Mouse (Mus musculus): ENCODE measurements around the gene Ahdc1. TPM values are rescaled to one million over a fixed set of nuclear protein-coding genes. Genes with fewer than 3 reads are reported as not detected.

The Ahdc1 gene
- polyA plus RNA-seq, 1 experiment from 2014 or later: 12.9 TPM

DNA sequence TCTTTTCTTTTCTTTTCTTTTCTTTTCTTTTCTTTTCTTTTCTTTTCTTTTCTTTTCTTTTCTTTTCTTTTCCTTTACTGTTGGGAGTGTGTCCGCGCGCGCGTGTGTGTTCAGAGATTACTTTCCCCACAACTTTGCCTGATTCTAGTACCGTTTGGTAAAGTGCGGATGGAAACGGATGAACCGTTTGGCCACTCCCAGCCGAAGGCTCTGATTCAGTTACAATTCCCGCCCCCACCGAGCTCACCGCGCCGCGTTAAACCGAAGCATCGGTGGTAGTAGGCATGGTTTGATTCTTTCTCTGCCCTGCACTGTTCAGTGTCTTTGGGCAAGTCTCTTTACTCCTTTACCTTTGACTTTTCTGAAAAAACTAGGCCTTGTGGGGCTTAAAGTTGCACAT, 28.8 kb downstream of the Ahdc1 start:
- H3K27me3 ChIP-seq (ENCODE audit: control insufficient read depth, insufficient read depth, low read length): 0 out of 2 replicates have a peak, but pooled peaks cover 2% of the 10 kb centered on the region
- DNase-seq (ENCODE audit: low spot score): no peak
- no peaks in the 10 kb centered on the region for H3K9me3 ChIP-seq (ENCODE audit: control insufficient read depth, low read length)
- peaks cover 80% of the 10 kb centered on the region for H3K4me1 ChIP-seq (replicated peaks; ENCODE audit: control insufficient read depth, insufficient read depth, low read length)
- peak overlapping the region; percentile 50 for H3K4me3 ChIP-seq (replicated peaks; ENCODE audit: low read length)
- H3K9ac ChIP-seq: peak overlapping the region; percentile 77; the same call in 1 of the 2 replicates
- no peaks in the 10 kb centered on the region; the same call in 1 of the 2 replicates for H3K36me3 ChIP-seq (replicated peaks; ENCODE audit: control insufficient read depth, insufficient read depth)
- peak overlapping the region; percentile 67; the same call in 1 of the 2 replicates for H3K27ac ChIP-seq
- H3K4me2 ChIP-seq (replicated peaks): peak overlapping the region; percentile 100
- ATAC-seq (ENCODE audit: low FRiP score): no peak
- 6% methylated on average over 18 of the region's 18 CpGs for WGBS

DNA sequence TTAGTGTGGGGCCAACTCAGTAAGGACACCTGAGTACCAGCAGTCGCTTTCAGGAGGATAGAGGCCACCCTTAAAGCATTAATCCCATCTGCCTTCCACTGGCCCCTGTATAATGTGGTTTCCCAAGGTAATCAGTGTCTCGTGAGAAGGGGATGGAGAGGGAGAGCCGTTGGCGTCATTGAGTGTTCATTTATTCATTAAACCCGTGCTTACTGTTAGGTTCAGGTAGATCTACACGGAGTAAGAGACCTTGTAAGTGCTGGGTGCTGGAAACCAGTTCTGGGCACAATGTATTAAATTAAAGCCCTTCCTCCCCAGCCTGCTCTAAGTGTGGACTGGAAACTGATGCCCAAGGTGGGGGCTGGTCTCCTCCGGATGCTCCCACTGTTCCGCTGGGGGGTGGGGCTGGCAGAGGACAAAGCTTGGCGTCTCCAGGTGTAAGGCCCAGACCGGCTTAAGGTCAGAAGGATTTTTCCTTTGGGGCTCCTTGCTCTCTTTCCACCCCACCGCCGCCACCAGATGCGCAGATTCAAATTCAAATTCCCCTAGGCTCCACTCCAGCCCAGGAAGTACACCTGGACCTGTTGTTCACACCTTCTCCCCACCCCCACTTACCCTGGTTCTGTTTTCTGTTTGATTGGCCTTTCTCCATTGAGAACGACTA, 29.3 kb downstream of the Ahdc1 start:
- Histone ChIP-seq H3K27me3 (ENCODE audit: control insufficient read depth, insufficient read depth, low read length) (0 out of 2 replicates have a peak, but pooled peaks cover 2% of the 10 kb centered on the region), H3K27ac (no peak overlapping the region; the same call in 1 of the 2 replicates), H3K4me3 (replicated peaks; ENCODE audit: low read length) (peak overlapping the region; percentile 50; the same call in 1 of the 2 replicates), H3K4me1 (replicated peaks; ENCODE audit: control insufficient read depth, insufficient read depth, low read length) (peaks cover 84% of the 10 kb centered on the region), H3K9ac (0 out of 2 replicates have a peak overlapping the region, but pooled peaks have one; percentile 9), H3K4me2 (replicated peaks) (peak overlapping the region; percentile 100), H3K9me3 (ENCODE audit: control insufficient read depth, low read length) (no peaks in the 10 kb centered on the region), H3K36me3 (replicated peaks; ENCODE audit: control insufficient read depth, insufficient read depth) (no peaks in the 10 kb centered on the region; the same call in 1 of the 2 replicates)
- ATAC-seq (ENCODE audit: low FRiP score) (no peak), DNase-seq (ENCODE audit: low spot score) (no peak)
- whole genome bisulfite sequencing: 34% methylated on average over 14 of the region's 14 CpGs

DNA sequence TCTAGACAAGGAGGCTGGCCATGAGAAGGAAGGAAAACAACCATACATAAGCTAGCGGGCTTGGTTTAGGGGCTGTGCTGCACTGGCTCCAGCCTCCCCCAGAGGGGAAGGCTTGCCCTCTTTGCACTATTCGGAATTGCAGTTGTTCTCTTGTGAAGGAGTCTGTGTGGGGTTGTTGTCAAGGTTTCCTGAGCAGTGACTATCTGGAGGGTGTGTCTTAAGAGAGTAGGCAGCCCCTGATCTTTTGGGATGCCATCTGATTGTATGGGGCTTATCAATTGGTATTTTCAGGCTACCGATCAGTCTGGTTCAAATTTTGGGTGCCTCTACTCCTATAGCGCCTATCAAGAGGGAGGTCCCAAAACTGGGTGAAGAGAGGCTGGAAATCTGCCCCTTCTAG, 31.2 kb downstream of the Ahdc1 start:
- Histone ChIP-seq H3K4me3 (replicated peaks; ENCODE audit: low read length) (0 out of 2 replicates have a peak overlapping the region, but pooled peaks have one; percentile 6), H3K36me3 (replicated peaks; ENCODE audit: control insufficient read depth, insufficient read depth) (no peaks in the 10 kb centered on the region; the same call in 1 of the 2 replicates), H3K9ac (peak overlapping the region; percentile 32; the same call in 1 of the 2 replicates), H3K4me2 (replicated peaks) (peak overlapping the region; percentile 51), H3K4me1 (replicated peaks; ENCODE audit: control insufficient read depth, insufficient read depth, low read length) (peaks cover 96% of the 10 kb centered on the region), H3K9me3 (ENCODE audit: control insufficient read depth, low read length) (no peaks in the 10 kb centered on the region), H3K27ac (peak overlapping the region; percentile 85), H3K27me3 (ENCODE audit: control insufficient read depth, insufficient read depth, low read length) (no peaks in the 10 kb centered on the region)
- 26% methylated on average over 4 of the region's 4 CpGs for WGBS
- DNase-seq (ENCODE audit: low spot score) (no peak), ATAC-seq (ENCODE audit: low FRiP score) (no peak)

DNA sequence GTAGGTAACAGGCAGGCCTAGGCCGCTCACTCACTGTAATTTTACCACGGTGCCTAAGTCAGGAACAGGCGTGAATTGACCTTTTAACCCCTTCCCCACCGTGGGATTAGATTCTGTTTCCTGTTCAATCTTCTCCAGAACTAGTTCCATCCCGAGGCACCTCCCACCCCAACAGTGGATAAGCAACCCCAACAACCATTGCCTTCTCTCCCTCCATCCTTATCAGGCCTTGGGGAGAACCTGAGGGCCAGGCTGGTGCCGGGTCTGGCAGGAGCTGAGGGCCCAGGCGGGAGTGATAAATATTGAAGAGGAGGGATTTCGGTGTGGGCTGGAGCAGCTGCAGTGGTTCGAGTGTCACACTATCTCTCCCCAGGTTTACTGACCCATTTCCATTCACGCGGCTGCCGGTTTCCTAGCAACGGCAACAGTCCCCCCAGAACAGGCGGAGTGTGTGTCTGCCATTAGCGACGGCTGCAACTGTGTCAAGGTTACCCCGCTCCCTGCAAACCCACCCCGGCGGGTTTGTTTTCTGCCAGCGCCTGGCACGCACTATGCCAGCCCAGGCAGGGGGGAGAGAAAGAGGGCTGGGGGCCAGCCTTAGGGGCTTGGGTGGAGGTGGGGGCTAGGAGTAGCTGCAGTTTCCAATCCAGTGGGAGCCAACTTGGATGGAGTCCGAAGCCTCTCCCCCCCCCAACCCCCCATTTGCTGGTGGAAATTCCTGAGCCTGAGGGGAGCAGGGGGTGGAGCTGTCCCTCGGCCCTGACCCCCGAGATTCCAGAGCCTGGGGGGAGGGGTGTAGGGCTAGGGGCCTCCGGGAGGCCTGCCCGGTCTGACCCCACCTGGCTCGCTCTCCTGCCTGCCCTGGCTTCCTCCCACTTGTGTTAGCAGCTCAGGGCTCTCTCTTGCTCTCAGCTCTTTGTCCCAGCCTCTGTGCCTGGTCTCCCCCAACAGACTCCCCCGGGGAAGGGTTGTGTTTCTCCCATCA, 31.9 kb downstream of the Ahdc1 start:
- Histone ChIP-seq H3K4me3 (replicated peaks; ENCODE audit: low read length) (0 out of 2 replicates have a peak overlapping the region, but pooled peaks have one; percentile 6), H3K27me3 (ENCODE audit: control insufficient read depth, insufficient read depth, low read length) (no peaks in the 10 kb centered on the region), H3K9ac (peak overlapping the region; percentile 32), H3K36me3 (replicated peaks; ENCODE audit: control insufficient read depth, insufficient read depth) (no peaks in the 10 kb centered on the region), H3K9me3 (ENCODE audit: control insufficient read depth, low read length) (no peaks in the 10 kb centered on the region), H3K27ac (peak overlapping the region; percentile 85), H3K4me2 (replicated peaks) (peak overlapping the region; percentile 51), H3K4me1 (replicated peaks; ENCODE audit: control insufficient read depth, insufficient read depth, low read length) (peaks cover 96% of the 10 kb centered on the region)
- ATAC-seq (ENCODE audit: low FRiP score) (peak; percentile 76), DNase-seq (ENCODE audit: low spot score) (peak; percentile 77)
- WGBS: 2% methylated on average over 28 of the region's 28 CpGs

DNA sequence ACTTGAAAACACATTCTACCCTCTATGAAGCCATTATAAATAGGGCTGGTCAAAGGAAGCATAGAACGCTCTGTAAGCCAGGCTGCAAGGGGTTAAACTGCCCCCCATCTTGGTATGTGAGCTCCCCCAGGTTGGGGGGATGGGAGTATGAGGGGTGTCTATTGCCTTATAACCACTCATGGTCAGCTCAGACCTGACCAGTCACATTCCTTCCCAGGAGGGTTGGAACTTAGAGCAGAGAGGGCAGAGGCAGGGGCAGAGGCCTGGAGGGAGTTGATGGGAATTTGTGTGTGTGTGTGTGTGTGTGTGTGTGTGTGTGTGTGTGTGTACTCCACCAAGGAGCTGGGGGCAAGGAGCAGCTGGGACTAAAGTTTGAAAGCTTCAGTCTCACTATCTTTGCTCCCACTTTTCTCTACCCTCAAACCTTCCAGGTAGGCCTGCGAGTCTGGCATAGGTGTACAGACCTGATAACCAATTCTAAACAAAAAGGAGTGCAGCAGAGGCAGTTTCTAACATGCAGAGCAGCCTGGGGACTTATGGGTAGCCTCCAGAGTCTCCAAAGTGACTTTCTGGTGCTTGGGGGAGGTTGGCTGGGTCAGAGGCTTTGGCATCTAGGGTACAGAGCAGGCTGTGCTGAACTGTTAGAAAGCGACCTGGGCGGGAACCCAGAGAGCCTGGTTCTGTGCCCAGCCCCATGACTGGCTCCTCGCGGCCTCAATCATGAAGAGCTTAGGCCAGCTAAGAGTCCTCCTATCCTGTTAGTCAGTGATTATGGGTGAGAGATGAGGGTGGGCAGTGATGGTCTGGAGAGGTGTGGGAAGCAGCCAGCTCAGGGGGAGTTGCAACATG, 33.0 kb downstream of the Ahdc1 start:
- Histone ChIP-seq H3K36me3 (replicated peaks; ENCODE audit: control insufficient read depth, insufficient read depth) (no peaks in the 10 kb centered on the region), H3K4me1 (replicated peaks; ENCODE audit: control insufficient read depth, insufficient read depth, low read length) (peaks cover 96% of the 10 kb centered on the region), H3K9me3 (ENCODE audit: control insufficient read depth, low read length) (no peaks in the 10 kb centered on the region), H3K27me3 (ENCODE audit: control insufficient read depth, insufficient read depth, low read length) (no peaks in the 10 kb centered on the region), H3K4me3 (replicated peaks; ENCODE audit: low read length) (no peak overlapping the region), H3K4me2 (replicated peaks) (peak overlapping the region; percentile 51), H3K9ac (0 out of 2 replicates have a peak overlapping the region, but pooled peaks have one; percentile 20), H3K27ac (peak overlapping the region; percentile 85)
- DNase-seq (ENCODE audit: low spot score) (no peak), ATAC-seq (ENCODE audit: low FRiP score) (no peak)
- WGBS: 37% methylated on average over 6 of the region's 6 CpGs

DNA sequence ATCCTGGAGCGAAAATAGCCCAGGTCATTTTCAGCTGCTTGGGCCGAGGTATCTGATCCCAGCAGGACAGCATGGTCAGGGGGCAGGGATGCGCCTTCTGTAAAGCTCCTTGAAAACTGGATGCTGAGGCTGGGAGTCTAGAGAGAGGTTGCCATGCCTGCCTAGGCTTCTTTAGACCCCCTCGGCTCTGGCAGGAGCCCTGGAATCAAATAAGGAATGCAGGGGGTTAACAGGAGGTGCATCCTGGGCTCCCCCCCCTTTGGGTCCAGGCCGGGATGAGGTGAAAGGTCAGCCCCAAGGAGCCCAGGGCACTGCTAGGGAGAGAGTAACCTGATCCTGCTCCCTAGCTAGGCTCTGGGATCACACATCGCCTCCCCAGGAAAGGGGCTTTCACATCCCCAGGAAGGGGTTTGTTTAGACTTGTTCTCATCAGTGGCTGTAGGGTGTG, 33.6 kb downstream of the Ahdc1 start:
- peak overlapping the region; percentile 52; the same call in 1 of the 2 replicates for H3K27ac ChIP-seq
- H3K9ac ChIP-seq: 0 out of 2 replicates have a peak overlapping the region, but pooled peaks have one; percentile 20
- ATAC-seq (ENCODE audit: low FRiP score): no peak

DNA sequence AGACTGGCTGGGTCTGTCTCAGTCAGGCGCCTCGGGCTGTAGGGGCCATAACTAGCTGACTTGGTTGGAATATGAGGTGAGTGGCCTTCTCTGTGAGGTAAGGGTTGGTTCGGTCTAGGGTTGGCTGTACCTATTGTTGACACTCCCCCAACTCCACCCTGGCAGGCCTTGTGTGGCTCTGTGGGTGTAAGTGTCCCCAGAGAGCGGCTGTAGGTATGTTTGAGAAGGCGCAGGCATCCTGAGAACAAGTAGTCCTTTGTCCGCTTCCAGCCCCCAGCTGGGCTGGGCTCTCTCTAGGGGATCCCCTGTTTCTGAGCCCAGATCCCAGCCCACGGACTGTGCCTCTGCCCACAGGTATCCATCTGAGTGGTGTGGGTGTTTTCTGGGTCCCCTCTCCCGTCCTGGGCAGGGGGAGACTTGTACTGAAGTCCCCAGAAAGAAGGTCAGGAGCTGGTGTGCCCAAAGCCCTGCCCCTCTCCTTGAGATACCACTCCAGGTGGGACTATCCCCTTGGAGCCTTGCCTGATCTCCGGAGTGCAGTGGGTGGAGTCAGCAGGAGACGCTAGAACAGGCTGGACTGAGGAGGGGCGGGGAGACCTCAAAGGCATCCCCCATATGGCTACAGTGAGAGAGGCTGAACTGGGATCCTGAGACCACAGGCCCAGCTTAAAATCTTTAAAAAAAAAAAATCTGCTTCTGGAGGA, 34.9 kb downstream of the Ahdc1 start:
- Histone ChIP-seq H3K9me3 (ENCODE audit: control insufficient read depth, low read length) (no peaks in the 10 kb centered on the region), H3K9ac (no peak overlapping the region), H3K36me3 (replicated peaks; ENCODE audit: control insufficient read depth, insufficient read depth) (no peaks in the 10 kb centered on the region), H3K4me2 (replicated peaks) (peak overlapping the region; percentile 35; the same call in 1 of the 2 replicates), H3K4me1 (replicated peaks; ENCODE audit: control insufficient read depth, insufficient read depth, low read length) (peaks cover 97% of the 10 kb centered on the region), H3K4me3 (replicated peaks; ENCODE audit: low read length) (no peak overlapping the region), H3K27me3 (ENCODE audit: control insufficient read depth, insufficient read depth, low read length) (no peaks in the 10 kb centered on the region), H3K27ac (peak overlapping the region; percentile 88)
- ATAC-seq (ENCODE audit: low FRiP score): no peak
- WGBS: 34% methylated on average over 11 of the region's 11 CpGs
- DNase-seq (ENCODE audit: low spot score): no peak

More for the DNA sequence above, 33.6 kb downstream of the Ahdc1 start:
- no peaks in the 10 kb centered on the region for H3K36me3 ChIP-seq (replicated peaks; ENCODE audit: control insufficient read depth, insufficient read depth)
- H3K9me3 ChIP-seq (ENCODE audit: control insufficient read depth, low read length): no peaks in the 10 kb centered on the region
- WGBS: 23% methylated on average over 6 of the region's 6 CpGs
- H3K4me3 ChIP-seq (replicated peaks; ENCODE audit: low read length): no peak overlapping the region
- no peaks in the 10 kb centered on the region for H3K27me3 ChIP-seq (ENCODE audit: control insufficient read depth, insufficient read depth, low read length)
- no peak overlapping the region for H3K4me2 ChIP-seq (replicated peaks)
- no peak for DNase-seq (ENCODE audit: low spot score)
- H3K4me1 ChIP-seq (replicated peaks; ENCODE audit: control insufficient read depth, insufficient read depth, low read length): peaks cover 96% of the 10 kb centered on the region
